Mouse (Mus musculus) induced T-regulatory cell, adult 2 months (primary cell): ENCODE measurements around the gene Sds.

ENCODE experiments used
- DNase-seq: peaks from one replicate; pipeline ENCODE4 v3.0.0-alpha.2; 2012; ENCODE audit warnings: low read depth

Gene Sds

DNA sequence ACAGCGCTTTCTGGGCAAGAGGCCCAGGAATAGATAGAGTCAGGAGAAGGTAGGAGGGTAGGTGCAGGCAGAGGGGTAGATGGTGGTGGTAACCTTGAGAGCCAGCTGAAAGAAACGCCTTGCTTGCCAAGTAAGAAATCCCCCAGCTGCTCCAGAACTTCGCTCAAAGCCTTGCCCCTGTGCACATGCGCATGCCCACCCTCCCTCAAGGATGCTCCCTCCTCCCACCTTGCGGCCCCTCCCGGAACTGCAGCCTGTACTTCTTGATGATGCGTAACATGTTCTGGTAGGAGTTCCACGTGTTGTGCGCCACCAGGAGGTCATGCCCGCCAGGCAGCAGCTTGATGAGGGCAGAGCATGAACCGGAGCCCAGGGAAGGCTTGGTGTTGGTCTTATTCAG lies 16.1 kb downstream of the Sds start:
- no peak for DNase-seq

DNA sequence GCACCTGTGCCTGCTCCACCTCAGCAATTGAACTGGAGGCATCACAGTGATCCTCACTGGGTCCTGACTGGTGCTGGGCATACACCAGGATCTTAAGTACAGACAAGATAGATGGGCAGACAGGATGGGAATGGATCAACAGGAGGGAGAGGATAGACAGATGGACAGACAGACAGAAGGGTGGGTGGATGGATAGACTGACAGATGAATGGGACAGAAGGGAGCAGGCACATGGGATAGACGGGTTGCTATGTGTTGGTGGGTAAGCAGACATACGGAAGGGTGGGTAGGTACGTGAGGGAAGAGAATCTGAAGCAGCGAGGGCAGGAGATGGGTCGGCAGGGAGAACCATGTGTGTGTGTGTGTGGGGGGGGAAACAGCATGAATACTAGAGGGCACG lies 17.1 kb downstream of the Sds start:
- DNase-seq: no peak

DNA sequence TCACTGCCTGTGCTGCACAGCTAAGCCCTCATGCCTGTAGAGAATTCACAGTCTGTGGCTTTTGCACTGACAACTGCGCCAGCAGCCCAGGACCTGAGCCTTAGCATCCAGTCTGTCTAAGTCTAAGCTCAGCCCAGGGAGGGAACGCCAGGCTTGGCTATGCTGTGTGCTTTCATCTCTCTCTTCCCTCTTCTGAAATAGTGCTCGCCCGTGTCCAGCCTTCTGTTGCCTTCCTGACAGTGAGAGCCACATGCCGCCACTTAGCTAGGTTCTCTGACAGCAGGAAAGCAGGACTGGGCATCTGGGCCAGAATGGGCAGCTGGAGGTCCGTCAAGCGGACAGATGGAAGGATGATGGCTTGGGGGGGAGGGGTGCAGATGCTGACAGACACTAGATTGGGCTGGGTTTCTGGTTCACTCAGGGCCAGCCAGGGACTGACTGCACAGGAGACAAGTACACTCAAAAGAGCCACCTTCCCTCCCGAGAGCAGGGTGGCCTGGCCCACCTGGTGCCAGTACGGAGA lies 17.6 kb downstream of the Sds start:
- no peak for DNase-seq

DNA sequence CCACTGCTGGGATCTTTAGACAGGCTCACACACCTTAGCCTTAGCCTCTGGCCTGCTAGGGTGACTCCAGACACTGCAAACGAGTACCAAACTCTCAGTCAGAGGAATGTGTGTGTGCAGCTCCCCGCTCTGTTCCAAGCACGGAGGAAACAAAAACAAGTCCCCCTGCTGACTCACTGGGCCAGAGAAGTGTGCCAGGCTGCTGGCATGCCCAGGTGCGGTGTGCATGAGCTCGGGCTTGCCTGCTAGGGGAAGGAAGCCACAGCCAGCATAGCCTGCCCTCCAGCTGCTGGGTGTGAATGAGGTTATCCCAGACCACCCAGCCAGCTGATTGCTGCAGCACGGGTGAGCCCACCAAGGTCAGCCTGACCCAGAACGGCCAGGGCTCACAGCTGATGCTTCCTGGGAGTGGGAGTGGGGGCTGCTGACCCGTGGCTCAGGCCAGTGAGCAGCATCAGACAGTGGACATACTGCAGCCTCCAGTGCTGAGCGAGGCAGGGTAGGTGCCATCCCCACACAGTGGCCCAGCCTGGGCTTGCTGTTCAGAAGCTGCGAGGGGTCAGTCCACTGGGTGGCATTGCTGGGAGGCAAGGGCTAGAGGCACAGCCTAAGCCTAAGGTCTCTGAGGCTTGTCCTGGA lies 18.9 kb downstream of the Sds start:
- DNase-seq: no peak

DNA sequence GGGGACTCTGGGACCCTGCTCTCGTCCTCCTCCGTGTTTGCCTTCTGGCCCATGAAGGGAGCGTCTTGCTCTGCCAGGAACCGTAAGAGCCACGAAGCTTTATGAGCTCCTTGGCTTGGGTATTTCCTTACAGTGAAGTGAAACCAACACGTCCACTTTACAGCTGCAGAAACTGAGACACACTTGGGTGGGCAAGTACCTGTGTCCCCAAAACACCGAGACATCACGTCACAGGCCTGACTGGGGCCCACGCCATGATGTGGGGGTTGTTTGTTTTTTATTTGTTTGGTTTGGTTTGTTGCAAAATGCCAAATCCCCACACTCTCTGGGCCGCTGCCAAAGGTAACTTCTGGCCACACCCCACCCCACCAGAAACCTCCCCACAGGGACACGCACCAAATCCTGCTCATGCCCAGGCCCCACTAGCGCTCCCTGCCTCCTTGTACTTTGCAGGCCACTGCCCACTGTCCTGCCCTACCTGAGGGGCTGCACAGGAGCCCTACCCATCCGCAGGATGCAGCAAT lies 19.4 kb downstream of the Sds start:
- no peak for DNase-seq

DNA sequence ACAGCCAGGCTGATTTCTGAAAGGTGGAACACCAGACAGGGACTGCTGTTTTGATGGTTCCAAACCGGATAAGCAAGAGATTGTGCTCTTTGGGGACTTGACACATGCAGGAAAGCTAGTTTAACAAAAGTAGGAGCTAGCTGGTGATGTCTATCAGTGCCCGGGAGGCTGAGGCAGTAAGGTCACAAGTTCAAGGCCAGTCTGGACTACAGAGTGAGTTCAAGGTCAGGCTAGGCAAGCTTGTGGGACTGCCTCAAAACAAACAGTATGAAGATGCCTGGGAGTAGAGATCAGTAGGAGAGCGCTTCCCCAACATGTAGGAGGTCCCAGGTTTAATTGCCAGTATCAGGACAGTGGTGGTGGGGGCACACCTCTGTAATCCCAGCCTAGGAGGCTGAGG lies 20.7 kb downstream of the Sds start:
- no peak for DNase-seq

DNA sequence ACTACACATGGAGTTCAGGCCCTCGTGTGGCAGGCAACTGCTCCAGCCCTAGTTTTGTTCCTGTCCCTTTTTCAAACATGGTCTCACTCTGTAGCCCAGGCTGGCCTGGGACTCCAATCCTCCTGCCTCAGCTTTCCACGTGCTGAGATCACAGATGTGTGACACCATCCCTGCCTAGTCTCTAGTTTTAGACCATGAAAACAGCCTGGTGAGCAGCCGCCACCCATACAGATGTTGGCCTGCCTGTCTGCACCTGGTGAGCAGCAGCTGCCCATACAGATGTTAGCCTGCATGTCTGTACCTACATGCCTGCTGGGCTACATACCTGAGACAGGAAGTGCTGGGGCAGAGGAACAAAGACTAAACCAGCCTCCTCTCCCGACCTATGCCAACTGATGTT lies 22.9 kb downstream of the Sds start:
- no peak for DNase-seq

DNA sequence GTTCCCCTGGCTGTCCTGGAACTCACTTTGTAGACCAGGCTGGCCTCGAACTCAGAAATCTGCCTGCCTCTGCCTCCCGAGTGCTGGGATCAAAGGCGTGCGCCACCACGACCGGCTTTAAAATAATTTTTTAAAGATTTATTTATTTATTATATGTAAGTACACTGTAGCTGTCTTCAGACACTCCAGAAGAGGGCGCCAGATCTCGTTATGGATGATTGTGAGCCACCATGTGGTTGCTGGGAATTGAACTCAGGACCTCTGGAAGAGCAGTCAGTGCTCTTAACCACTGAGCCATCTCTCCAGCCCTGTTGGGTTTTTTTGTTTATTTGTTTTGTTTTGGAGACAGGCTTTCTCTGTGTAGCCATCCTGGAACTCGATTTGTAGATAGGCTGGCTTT lies 24.3 kb downstream of the Sds start:
- peak; percentile 23 for DNase-seq

DNA sequence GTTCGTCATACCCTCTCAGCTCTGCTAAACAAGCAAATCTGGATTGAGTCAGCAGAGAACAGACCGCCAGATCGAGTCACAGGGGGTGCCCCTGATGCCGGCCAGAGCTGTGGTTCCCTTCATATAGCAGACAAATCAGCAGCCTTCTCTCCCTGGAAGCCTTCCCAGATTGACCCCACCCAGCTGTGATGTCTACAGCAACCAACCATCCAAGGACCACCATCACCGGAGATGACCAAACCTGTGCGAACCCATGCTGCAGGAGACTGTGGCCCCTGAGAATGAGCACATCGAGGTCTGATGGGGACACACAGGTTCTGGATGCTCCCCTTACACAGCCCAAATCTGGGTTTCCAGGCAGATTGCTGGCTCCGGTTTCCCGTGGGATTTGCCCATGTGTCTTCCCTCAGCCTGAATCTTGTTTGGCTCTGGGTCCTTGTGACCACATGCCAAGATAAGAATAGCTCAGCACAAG lies 25.9 kb downstream of the Sds start:
- peak; percentile 40 for DNase-seq

DNA sequence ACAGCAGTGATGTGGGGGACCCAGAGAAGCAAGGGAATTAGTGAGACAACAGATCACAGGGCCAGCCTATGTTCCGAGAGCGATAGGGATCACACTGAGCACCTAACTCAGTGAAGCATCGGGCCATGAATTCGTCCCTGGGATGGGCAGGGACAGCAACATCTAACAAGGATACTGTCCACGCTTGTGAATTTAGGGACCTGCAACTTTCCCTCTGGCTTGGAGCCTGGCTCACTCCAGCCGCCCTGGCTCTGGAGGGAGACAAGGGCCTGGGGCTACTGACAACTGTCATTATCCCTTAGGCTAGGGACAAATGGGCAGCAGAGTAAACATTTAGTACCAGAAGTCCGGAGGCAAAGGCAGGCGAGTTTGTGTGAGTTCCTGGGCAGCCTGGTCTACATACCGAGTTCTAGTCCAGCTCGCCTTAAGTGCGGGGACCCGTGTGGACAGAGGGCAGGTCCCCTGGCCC lies 26.4 kb downstream of the Sds start:
- DNase-seq: no peak

- DNase-seq: peak; percentile 93
These were observed 26.9 kb downstream of the Sds start, which contains the start of gene Plbd2 for GRCm38 (mm10) chr5:120503144-120503795. Gene Plbd2, minus strand, starts transcription at chr5:120503625.

GRCm38 (mm10) chr5:120505368-120505767 lies 29.0 kb downstream of the Sds start:
- DNase-seq: peak; percentile 83

DNA sequence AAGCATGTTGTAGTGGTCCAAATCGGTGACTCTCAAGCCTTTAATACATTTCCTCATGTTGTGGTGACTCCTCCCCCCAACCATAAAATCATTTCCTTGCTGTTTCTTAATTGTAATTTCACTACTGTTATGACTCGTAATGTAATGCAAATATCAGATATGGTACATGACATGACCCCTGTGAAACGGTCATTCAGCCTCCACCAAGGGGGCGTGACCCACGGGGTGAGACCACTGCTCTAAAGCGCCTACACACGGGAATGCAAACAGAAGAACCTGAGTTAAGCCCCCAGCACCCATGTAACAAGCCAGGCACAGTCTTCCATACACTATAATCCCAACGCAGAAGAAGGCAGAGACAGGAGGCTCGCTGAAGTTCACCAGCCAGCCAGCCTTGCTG lies 29.5 kb downstream of the Sds start:
- no peak for DNase-seq

- DNase-seq: no peak
These were observed 30.2 kb downstream of the Sds start for GRCm38 (mm10) chr5:120506490-120506889.

GRCm38 (mm10) chr5:120507311-120507710 lies 31.0 kb downstream of the Sds start:
- DNase-seq: no peak

- DNase-seq: peak; percentile 96
These were observed 34.8 kb downstream of the Sds start, which contains the start of gene Slc8b1 for GRCm38 (mm10) chr5:120510982-120511642. Gene Slc8b1, plus strand, starts transcription at chr5:120511168.

DNA sequence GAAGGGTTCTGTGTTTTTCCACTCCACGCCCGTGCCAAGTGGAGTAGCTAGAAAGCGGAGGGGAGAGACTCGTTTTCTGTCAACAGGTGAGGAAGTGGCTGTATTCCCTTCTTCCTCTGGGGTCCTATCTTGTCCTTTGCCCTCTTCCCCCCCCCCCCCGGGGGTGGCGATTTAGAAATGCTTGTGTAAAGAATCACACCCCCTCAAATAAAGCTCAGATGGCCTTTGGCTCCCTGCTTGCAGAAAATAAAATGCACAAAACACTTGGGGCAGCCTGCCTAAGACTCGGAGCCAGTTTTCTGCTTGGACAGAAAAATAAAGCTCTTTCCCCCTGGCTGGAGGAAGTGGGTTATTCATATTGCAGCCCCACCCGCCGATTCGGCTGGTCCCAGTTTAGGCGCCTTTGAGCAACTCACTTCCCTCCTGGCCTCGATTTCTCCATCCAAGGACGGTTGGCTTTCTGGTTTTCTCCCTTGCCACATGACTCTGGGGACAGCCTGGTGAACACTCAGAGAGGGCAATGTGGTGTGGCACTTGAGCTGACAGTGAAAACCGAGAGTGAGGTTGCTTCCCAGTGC lies 35.4 kb downstream of the Sds start:
- DNase-seq: peak; percentile 39

GRCm38 (mm10) chr5:120512911-120513555 lies 36.7 kb downstream of the Sds start:
- no peak for DNase-seq

DNA sequence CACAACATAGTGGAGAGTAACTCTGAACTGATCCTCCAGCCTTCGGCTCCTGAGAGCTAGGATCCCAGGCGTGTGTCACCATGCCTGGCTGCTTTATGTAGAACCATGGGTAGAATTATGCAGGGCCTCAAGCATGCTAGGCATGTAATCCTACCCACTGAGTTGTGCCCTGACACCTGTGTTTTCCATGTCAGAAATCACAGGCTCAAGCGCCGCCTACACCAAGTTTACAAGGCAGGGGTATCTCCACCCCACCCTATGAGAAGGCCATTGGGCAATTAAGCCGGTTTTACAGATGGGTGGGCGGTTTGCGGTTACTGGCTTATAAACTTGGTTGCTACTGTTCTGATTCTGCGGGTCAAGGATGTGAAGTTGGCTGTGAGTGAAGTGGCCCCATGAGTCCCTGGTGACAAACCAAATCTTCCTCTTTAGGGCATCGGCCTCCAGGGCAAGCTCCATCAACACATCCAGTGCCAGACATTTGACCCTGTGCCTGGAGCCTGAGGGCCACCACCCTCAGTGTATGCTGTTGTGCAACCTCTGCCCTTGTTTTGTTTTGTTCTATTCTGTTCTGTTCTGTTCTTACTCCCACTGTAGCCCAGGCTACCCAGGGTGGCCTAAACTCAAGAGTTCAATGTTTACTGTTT lies 37.8 kb downstream of the Sds start:
- DNase-seq: no peak

DNA sequence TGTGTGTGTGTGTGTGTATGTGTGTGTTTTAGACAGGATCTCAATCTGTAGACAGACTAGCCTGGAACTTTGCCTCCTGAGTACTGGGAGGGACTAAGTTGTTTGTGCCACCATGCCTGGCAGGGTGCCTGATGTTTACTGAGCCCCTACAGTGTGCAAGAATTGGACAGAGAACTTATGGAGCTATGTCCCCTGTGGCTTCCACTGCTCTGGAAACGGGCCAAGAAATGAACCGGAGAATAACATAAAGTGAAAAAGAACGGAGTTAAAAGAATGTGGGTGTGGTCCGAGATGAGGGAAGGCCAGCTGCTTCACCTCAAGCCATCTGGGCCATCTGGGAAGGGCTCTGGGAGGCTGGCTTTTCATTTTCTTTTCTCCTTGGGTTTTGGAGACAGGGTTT lies 38.4 kb downstream of the Sds start:
- no peak for DNase-seq

GRCm38 (mm10) chr5:120515451-120515850 lies 39.1 kb downstream of the Sds start:
- no peak for DNase-seq
